35 mouse cellular contexts compared by ENCODE assay signal in genomic region chr9:7289501-7289900, GRCm38 (mm10). TPM values are rescaled to one million over a fixed set of nuclear protein-coding genes. Genes with fewer than 3 reads are reported as not detected.
"Had no signal": no experiment of that assay in that cellular context is flagged by ENCODE, and none has a peak within 500 bp of the region (broad histone marks: within the 10 kb centered on the region; RNA-seq: fewer than 3 reads in every experiment).

No protein-coding gene starts in this region.

- H3K4me1 ChIP-seq: embryonic facial prominence, embryonic 10.5 days; embryonic facial prominence, embryonic 12.5 days; embryonic facial prominence, embryonic 13.5 days; embryonic facial prominence, embryonic 15.5 days; forebrain, embryonic 10.5 days; forebrain, embryonic 12.5 days; forebrain, embryonic 13.5 days; forebrain, embryonic 15.5 days had no signal

- H3K27me3 ChIP-seq: embryonic facial prominence, embryonic 12.5 days; embryonic facial prominence, embryonic 13.5 days; embryonic facial prominence, embryonic 15.5 days; forebrain, embryonic 12.5 days; forebrain, embryonic 13.5 days; forebrain, embryonic 15.5 days had no signal

- H3K27ac ChIP-seq: embryonic facial prominence, embryonic 10.5 days; embryonic facial prominence, embryonic 12.5 days; embryonic facial prominence, embryonic 13.5 days; embryonic facial prominence, embryonic 15.5 days; forebrain, embryonic 10.5 days; forebrain, embryonic 12.5 days; forebrain, embryonic 13.5 days; forebrain, embryonic 15.5 days; gastrocnemius, adult 2 months; heart, adult 2 months had no signal

- H3K4me3 ChIP-seq: embryonic facial prominence, embryonic 10.5 days; embryonic facial prominence, embryonic 12.5 days; embryonic facial prominence, embryonic 13.5 days; embryonic facial prominence, embryonic 15.5 days; erythroblast, embryonic 14.5 days; forebrain, embryonic 10.5 days; forebrain, embryonic 12.5 days; forebrain, embryonic 13.5 days; forebrain, embryonic 15.5 days; gastrocnemius, adult 2 months; heart, adult 2 months had no signal

- DNase-seq: cerebellum, adult 9-10 months; cerebellum, adult 9-11 months; cerebellum, postnatal 10 days; cerebellum, postnatal 14 days; cerebellum, postnatal 25 days; cerebellum, postnatal 36 days; embryo, embryonic 11 days; forebrain, postnatal 0 days; gastrocnemius, adult 2 months; gastrocnemius, postnatal 10 days; gastrocnemius, postnatal 14 days; gastrocnemius, postnatal 25 days; gastrocnemius, postnatal 36 days; heart, adult 18-20 months; heart, adult 2 months had no signal

- H3K36me3 ChIP-seq: embryonic facial prominence, embryonic 10.5 days; embryonic facial prominence, embryonic 12.5 days; embryonic facial prominence, embryonic 13.5 days; embryonic facial prominence, embryonic 15.5 days; forebrain, embryonic 10.5 days; forebrain, embryonic 12.5 days; forebrain, embryonic 15.5 days had no signal

RNA-seq across cellular contexts. Expression of gene Mmp13, which starts 17.2 kb away (rescaled TPM):
- total RNA-seq: common myeloid progenitor, adult 5-6 weeks; gastrocnemius, adult 18-20 months; gastrocnemius, adult 2 months; gastrocnemius, adult 8-10 months; gastrocnemius, postnatal 14 days; gastrocnemius, postnatal 25 days; gastrocnemius, postnatal 36 days; granulocyte monocyte progenitor cell, adult 5-6 weeks had no signal
- polyA plus RNA-seq: embryonic facial prominence, embryonic 10.5 days; embryonic facial prominence, embryonic 11.5 days; embryonic facial prominence, embryonic 12.5 days; erythroblast, embryonic 14.5 days; forebrain, embryonic 10.5 days; forebrain, embryonic 11.5 days; forebrain, embryonic 12.5 days; forebrain, embryonic 13.5 days; forebrain, embryonic 14.5 days; forebrain, embryonic 15.5 days; forebrain, embryonic 16.5 days had no signal

RNA-seq across cellular contexts. Expression of gene Mmp12, which starts 54.7 kb away (rescaled TPM):
- total RNA-seq: common myeloid progenitor, adult 5-6 weeks; gastrocnemius, adult 18-20 months; gastrocnemius, adult 2 months; gastrocnemius, adult 8-10 months; gastrocnemius, postnatal 10 days; gastrocnemius, postnatal 14 days; gastrocnemius, postnatal 25 days; gastrocnemius, postnatal 36 days; gastrocnemius, postnatal 4 days; granulocyte monocyte progenitor cell, adult 5-6 weeks had no signal
- polyA plus RNA-seq: cortical plate, adult 2 months; embryonic facial prominence, embryonic 10.5 days; embryonic facial prominence, embryonic 11.5 days; embryonic facial prominence, embryonic 12.5 days; embryonic facial prominence, embryonic 13.5 days; erythroblast, embryonic 14.5 days; forebrain, embryonic 10.5 days; forebrain, embryonic 11.5 days; forebrain, embryonic 12.5 days; forebrain, embryonic 13.5 days; forebrain, embryonic 14.5 days; forebrain, embryonic 15.5 days; forebrain, embryonic 16.5 days; forebrain, postnatal 0 days; frontal cortex, adult 2 months had no signal
